Mouse (Mus musculus): Measurements from ENCODE around the gene Chid1. TPM values are rescaled to one million over a fixed set of nuclear protein-coding genes. Genes with fewer than 3 reads are reported as not detected.

The Chid1 gene
- polyA plus RNA-seq, 1 experiment from 2014 or later: 25.4 TPM

DNA sequence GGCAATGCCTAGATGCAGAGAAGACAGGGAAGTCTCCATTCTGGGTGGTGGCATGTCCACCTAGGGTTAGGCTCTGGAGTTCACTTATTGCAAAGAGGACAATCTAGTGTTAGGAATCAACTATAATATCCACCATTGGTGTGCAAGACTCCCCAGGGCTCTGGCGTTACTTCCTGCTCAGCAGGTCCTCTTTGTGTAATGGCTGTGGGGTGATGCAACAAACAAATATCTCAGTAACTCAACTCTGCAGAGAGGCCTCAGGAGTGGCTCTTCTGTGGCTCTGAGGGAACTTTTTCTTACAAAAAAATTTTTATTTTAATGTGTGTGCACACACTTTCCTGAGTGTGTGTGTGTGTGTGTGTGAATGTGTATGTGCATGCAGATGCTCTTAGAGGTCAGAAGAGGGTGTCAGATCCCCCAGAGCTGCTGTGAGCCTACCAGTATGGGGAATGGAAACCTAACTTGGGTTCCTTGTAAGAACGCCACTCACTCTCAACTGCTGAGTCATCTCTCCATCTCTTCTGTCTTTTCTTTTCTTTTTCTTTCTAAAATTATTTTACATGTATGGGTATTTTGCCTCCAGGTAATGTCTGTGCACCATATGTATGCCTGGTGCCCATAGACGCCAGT is 9.9 kb upstream of the Chid1 start:
- Histone ChIP-seq H3K9me3 (no peaks in the 10 kb centered on the region), H3K27ac (no peak overlapping the region), H3K36me3 (replicated peaks) (no peaks in the 10 kb centered on the region), H3K27me3 (ENCODE audit: poor library complexity, severe bottlenecking) (no peaks in the 10 kb centered on the region), H3K4me3 (no peak overlapping the region), H3K4me1 (no peaks in the 10 kb centered on the region)
- no peak for DNase-seq (ENCODE audit: extremely low spot score, low spot score)
- 86% methylated on average over 3 of the region's 3 CpGs for WGBS

GRCm38 (mm10) chr7:141544654-141545053 is 5.0 kb upstream of the Chid1 start:
- H3K27ac ChIP-seq: no peak overlapping the region
- H3K9me3 ChIP-seq: no peaks in the 10 kb centered on the region
- peaks cover 12% of the 10 kb centered on the region for H3K4me1 ChIP-seq
- WGBS: 85% methylated on average over 4 of the region's 4 CpGs
- no peaks in the 10 kb centered on the region for H3K36me3 ChIP-seq (replicated peaks)
- DNase-seq (ENCODE audit: extremely low spot score, low spot score): no peak
- H3K4me3 ChIP-seq: no peak overlapping the region
- peaks cover 6% of the 10 kb centered on the region; the same call in 1 of the 2 replicates for H3K27me3 ChIP-seq (ENCODE audit: poor library complexity, severe bottlenecking)

GRCm38 (mm10) chr7:141542588-141542987 is 2.9 kb upstream of the Chid1 start:
- Histone ChIP-seq H3K36me3 (replicated peaks) (no peaks in the 10 kb centered on the region), H3K27ac (no peak overlapping the region), H3K9me3 (no peaks in the 10 kb centered on the region), H3K4me3 (no peak overlapping the region), H3K4me1 (peaks cover 24% of the 10 kb centered on the region), H3K27me3 (ENCODE audit: poor library complexity, severe bottlenecking) (peaks cover 6% of the 10 kb centered on the region; the same call in 1 of the 2 replicates)
- DNase-seq (ENCODE audit: extremely low spot score, low spot score): no peak
- 78% methylated on average over 2 of the region's 2 CpGs for WGBS

GRCm38 (mm10) chr7:141541681-141542080 is 2.0 kb upstream of the Chid1 start:
- peaks cover 24% of the 10 kb centered on the region for H3K4me1 ChIP-seq
- DNase-seq (ENCODE audit: extremely low spot score, low spot score): no peak
- H3K36me3 ChIP-seq (replicated peaks): no peaks in the 10 kb centered on the region
- no peaks in the 10 kb centered on the region for H3K9me3 ChIP-seq
- no peak overlapping the region for H3K27ac ChIP-seq
- WGBS: 81% methylated on average over 4 of the region's 4 CpGs
- H3K4me3 ChIP-seq: no peak overlapping the region
- peaks cover 6% of the 10 kb centered on the region; the same call in 1 of the 2 replicates for H3K27me3 ChIP-seq (ENCODE audit: poor library complexity, severe bottlenecking)

DNA sequence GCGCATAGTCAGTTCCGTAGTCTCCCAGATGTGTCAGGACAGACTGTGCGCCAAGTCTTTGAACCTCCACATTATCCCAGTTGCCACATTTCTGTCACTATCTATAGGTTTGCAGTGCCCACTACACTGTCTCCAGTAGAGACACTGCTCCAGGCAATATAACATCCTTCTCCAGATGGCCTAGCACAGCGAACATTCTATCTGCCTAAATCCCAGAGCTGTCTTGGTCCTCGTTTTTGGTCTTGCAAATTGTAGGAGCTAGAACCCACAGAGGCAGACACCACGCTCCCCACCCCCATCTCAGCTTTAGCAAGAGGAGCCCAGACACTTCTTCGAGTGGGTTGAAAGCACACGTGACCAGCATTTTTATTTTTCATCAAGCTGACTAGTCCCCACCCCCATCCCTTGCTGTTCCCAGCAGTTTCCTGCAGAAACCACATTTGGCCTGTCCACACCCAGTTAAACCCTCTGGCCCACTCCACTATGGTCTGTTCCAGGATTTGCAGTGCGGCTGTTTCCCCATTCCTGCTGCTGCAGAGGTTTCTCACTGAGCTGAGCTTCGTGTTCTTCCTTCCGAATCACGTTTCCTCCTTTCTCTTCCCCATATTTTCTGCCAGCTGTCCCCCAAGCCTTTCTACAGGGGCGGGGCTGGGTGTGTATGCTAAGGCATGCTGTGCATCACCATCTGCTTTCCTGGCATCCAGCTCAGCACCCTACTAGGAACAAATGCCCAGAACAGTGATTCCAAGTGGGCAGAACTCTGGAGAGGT is 840 bp upstream of the Chid1 start:
- H3K36me3 ChIP-seq (replicated peaks): no peaks in the 10 kb centered on the region
- no peak for DNase-seq (ENCODE audit: extremely low spot score, low spot score)
- whole genome bisulfite sequencing: 69% methylated on average over 13 of the region's 13 CpGs
- peak overlapping the region; percentile 89 for H3K27ac ChIP-seq
- no peaks in the 10 kb centered on the region for H3K9me3 ChIP-seq
- H3K27me3 ChIP-seq (ENCODE audit: poor library complexity, severe bottlenecking): peaks cover 6% of the 10 kb centered on the region; the same call in 1 of the 2 replicates
- H3K4me3 ChIP-seq: peak overlapping the region; percentile 84
- peaks cover 24% of the 10 kb centered on the region for H3K4me1 ChIP-seq

DNA sequence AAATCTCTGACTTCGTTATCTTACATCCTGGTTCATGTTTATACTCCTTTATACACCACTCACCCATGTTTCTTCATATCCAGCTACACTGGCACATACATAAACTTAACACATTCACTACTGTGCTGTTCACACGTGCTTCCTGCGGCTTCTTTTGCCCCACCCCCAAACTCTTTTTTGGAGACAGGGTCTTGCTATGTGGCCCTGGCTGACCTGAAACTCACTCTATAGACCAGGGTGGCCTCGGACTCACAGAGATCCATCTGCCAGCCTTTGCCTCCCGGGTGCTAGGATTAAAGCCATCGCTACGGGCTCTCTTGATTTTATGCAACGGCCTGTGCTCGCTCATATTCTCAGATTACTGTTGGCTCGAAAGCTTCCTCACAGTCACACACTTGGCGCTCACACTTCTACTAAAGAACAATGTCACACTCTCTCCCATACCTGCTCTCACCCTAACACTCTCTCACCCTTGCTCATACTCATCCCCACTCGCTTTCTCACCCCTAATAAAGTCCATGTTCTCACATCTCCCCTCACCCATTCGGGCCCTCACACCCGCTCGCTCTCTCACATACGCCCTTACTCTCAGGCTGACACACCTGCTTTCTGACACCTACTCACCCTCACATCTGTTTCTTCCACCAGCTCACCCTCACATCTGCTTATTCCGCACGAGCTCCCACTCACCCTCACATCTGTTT is 653 bp downstream of the Chid1 start:
- DNase-seq (ENCODE audit: extremely low spot score, low spot score): no peak
- Histone ChIP-seq H3K36me3 (replicated peaks) (no peaks in the 10 kb centered on the region), H3K27me3 (ENCODE audit: poor library complexity, severe bottlenecking) (peaks cover 6% of the 10 kb centered on the region; the same call in 1 of the 2 replicates), H3K9me3 (no peaks in the 10 kb centered on the region), H3K4me1 (peaks cover 24% of the 10 kb centered on the region), H3K27ac (peak overlapping the region; percentile 89), H3K4me3 (peak overlapping the region; percentile 84)
- WGBS: 24% methylated on average over 18 of the region's 18 CpGs

- peaks cover 8% of the 10 kb centered on the region for H3K36me3 ChIP-seq (replicated peaks)
- H3K9me3 ChIP-seq: no peaks in the 10 kb centered on the region
- 74% methylated on average over 1 of the region's 1 CpGs for WGBS
- peaks cover 20% of the 10 kb centered on the region for H3K4me1 ChIP-seq
- no peak overlapping the region for H3K4me3 ChIP-seq
- DNase-seq (ENCODE audit: extremely low spot score, low spot score): no peak
- H3K27me3 ChIP-seq (ENCODE audit: poor library complexity, severe bottlenecking): peaks cover 1% of the 10 kb centered on the region; the same call in 1 of the 2 replicates
- no peak overlapping the region for H3K27ac ChIP-seq
Measured at GRCm38 (mm10) chr7:141535570-141535969, 4.1 kb downstream of the Chid1 start.

DNA sequence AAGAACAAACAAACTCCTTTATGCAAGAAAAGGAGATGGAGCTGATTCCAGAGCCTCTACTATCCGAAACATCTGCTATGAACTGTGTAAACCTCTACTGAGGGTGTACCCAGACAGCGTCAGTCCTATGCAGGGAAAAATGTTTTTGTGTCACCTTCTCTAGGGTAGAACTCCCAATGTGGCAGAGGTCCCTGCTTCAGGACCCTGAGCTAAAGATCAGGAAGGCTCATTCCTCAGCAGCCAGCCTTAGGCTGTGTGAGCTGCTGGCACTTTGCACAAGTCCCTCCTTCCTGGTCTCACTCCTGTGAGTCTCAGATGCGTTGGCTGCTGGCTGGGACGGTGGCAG is 14.1 kb downstream of the Chid1 start:
- H3K4me3 ChIP-seq: no peak overlapping the region
- no peaks in the 10 kb centered on the region for H3K4me1 ChIP-seq
- no peaks in the 10 kb centered on the region for H3K9me3 ChIP-seq
- no peak for DNase-seq (ENCODE audit: extremely low spot score, low spot score)
- H3K27ac ChIP-seq: no peak overlapping the region
- H3K36me3 ChIP-seq (replicated peaks): peaks cover 38% of the 10 kb centered on the region
- H3K27me3 ChIP-seq (ENCODE audit: poor library complexity, severe bottlenecking): no peaks in the 10 kb centered on the region
- 88% methylated on average over 4 of the region's 4 CpGs for WGBS

GRCm38 (mm10) chr7:141524760-141525579 is 14.7 kb downstream of the Chid1 start:
- Histone ChIP-seq H3K27ac (no peak overlapping the region), H3K4me3 (no peak overlapping the region), H3K27me3 (ENCODE audit: poor library complexity, severe bottlenecking) (no peaks in the 10 kb centered on the region), H3K4me1 (no peaks in the 10 kb centered on the region), H3K36me3 (replicated peaks) (peaks cover 36% of the 10 kb centered on the region), H3K9me3 (no peaks in the 10 kb centered on the region)
- peak; percentile 69 for DNase-seq (ENCODE audit: extremely low spot score, low spot score)
- WGBS: 63% methylated on average over 6 of the region's 6 CpGs

DNA sequence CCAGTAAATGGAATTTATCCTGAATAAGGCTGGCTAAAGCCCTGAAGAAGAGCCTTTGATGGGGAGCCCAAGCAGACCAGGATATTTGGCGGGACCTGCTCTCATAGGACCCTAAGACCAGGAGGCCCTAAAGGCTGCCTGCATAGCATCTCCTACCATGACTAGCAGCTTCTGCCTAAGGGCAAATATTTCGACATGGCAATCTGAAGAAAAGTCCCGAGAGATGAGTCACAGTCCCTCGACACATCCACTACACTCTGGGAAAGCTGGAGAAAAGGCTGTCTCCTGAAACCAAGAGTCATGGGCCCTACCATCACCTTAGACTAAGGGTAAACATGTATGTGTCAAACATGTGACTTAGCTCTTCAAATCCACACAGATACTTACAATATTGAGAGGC is 15.4 kb downstream of the Chid1 start:
- Histone ChIP-seq H3K36me3 (replicated peaks) (peaks cover 30% of the 10 kb centered on the region), H3K9me3 (no peaks in the 10 kb centered on the region), H3K27ac (no peak overlapping the region), H3K4me1 (no peaks in the 10 kb centered on the region), H3K4me3 (no peak overlapping the region), H3K27me3 (ENCODE audit: poor library complexity, severe bottlenecking) (no peaks in the 10 kb centered on the region)
- WGBS: 93% methylated on average over 4 of the region's 4 CpGs
- DNase-seq (ENCODE audit: extremely low spot score, low spot score): no peak

GRCm38 (mm10) chr7:141523007-141523406 is 16.6 kb downstream of the Chid1 start:
- Histone ChIP-seq H3K9me3 (no peaks in the 10 kb centered on the region), H3K27ac (no peak overlapping the region), H3K27me3 (ENCODE audit: poor library complexity, severe bottlenecking) (no peaks in the 10 kb centered on the region), H3K4me1 (no peaks in the 10 kb centered on the region), H3K36me3 (replicated peaks) (peaks cover 20% of the 10 kb centered on the region), H3K4me3 (no peak overlapping the region)
- DNase-seq (ENCODE audit: extremely low spot score, low spot score): no peak
- WGBS: 62% methylated on average over 4 of the region's 4 CpGs

GRCm38 (mm10) chr7:141519795-141520194 is 19.9 kb downstream of the Chid1 start:
- Histone ChIP-seq H3K4me1 (no peaks in the 10 kb centered on the region), H3K27me3 (ENCODE audit: poor library complexity, severe bottlenecking) (no peaks in the 10 kb centered on the region), H3K4me3 (no peak overlapping the region), H3K27ac (no peak overlapping the region), H3K36me3 (replicated peaks) (peaks cover 8% of the 10 kb centered on the region; the same call in 1 of the 2 replicates), H3K9me3 (no peaks in the 10 kb centered on the region)
- no peak for DNase-seq (ENCODE audit: extremely low spot score, low spot score)
- 80% methylated on average over 1 of the region's 1 CpGs for WGBS
